8 mouse cellular contexts compared by ENCODE assay signal in the genomic region with DNA sequence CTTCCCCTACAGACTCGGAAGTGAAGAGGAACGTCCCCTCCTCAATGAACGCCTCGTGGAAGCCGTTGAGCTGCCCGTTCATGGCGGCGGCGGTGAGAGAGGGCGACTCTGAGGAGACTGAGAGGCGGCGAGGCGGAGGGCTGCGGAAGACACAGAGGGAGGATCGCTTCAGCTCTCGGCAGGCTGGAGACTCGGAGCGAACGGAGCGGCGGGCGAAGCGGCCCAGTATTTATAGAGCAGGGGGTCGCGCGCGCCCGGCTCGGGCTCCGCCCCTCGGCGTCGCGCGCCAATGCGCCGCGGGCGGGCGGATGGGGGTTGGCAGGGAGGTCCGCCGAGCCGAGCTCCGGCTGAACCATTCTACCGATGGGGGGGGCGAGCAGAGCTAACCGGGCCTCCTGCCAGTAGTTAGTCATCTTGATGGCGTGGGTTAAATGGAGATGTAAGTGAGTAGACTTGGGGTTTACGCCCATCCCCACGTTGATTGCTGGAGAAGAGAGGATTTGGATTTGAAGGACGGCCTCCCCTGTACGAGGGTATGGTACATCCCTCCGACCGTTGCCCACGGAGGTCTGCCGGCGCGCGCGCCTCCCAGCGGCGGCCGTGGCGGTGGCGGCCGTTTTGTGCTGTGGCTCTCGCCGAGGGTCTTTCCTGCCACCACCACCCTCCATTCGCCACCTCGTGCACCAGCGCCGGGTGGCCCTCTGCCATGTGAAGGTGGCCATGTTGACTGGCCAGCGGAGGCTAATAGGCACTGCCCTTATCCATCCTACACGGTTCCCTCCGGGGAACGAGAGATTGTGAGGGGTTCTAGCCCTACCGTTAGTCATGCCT. TPM values are rescaled to one million over a fixed set of nuclear protein-coding genes. Genes with fewer than 3 reads are reported as not detected.
DNase-seq lines count a peak whose midpoint lies in the region; ATAC-seq and TF ChIP-seq lines count a peak whose summit lies in the region.

A gene (minus strand): TSS at position 204 of the 831 bp plus-strand sequence.

- H3K27ac ChIP-seq in forebrain, embryonic 14.5 days (ENCODE audit: low read depth, low read length) = peak within 1 kb of the TSS; percentile 99

- peak within 1 kb of the TSS; percentile 88 for H3K4me2 ChIP-seq in forebrain, embryonic 14.5 days (ENCODE audit: low read length)

- DNase-seq in ES-CJ7 (ENCODE audit: low read depth, low spot score) = peak; percentile 96
- peak; percentile 94 for DNase-seq in cerebellum, adult 11 months
- DNase-seq in forebrain, embryonic 14.5 days (ENCODE audit: low spot score) = peak; percentile 97
- DNase-seq in heart, postnatal 14 days = peak; percentile 96 to 97
- peak; percentile 95 to 98 for DNase-seq in layer of hippocampus, adult 18-20 months (ENCODE audit: low spot score in 2 of 2)
- peak; percentile 96 for DNase-seq in lung, adult 2 months
- DNase-seq in thymus, adult 18-20 months = peak; percentile 87 to 88

- under 1% methylated on average over 75 of the region's 77 CpGs for WGBS in forebrain, embryonic 14.5 days
- WGBS in lung, adult 2 months = under 1% methylated on average over 77 of the region's 77 CpGs

- peak within 1 kb of the TSS; percentile 99 for H3K4me3 ChIP-seq in forebrain, embryonic 14.5 days (ENCODE audit: low read depth, low read length)
- H3K4me3 ChIP-seq in lung, adult 2 months (replicated peaks; ENCODE audit: extremely low read depth, low read depth, low read length) = peak within 1 kb of the TSS; percentile 100

- H3K4me1 ChIP-seq in forebrain, embryonic 14.5 days (ENCODE audit: control insufficient read depth, insufficient read depth, low read length) = peaks cover 19% of the 10 kb centered on the region
- H3K4me1 ChIP-seq in lung, adult 2 months (ENCODE audit: control insufficient read depth, insufficient read depth, low read length) = peaks cover 10% of the 10 kb centered on the region

- no peaks in the 10 kb centered on the region for H3K27me3 ChIP-seq in forebrain, embryonic 14.5 days (replicated peaks; ENCODE audit: control insufficient read depth, insufficient read depth, low read length)

- H3K9ac ChIP-seq in forebrain, embryonic 14.5 days (ENCODE audit: low read length) = peak within 1 kb of the TSS; percentile 100

- TF ChIP-seq POLR2A in lung, adult 2 months (IDR thresholded peaks at IDR 0.05; ENCODE audit: borderline replicate concordance, extremely low read depth, low read depth, low read length) = peak; percentile 99

- intact Hi-C loops in heart, postnatal 14 days (cut with DNase I) = loop anchor here (2.0 to 5.0 kb wide), 4 partner anchors 38 to 95 kb away; no protein-coding TSS in a partner anchor

- peaks cover 30% of the 10 kb centered on the region for H3K36me3 ChIP-seq in forebrain, embryonic 14.5 days (ENCODE audit: control insufficient read depth, insufficient read depth, low read length)

- ATAC-seq in forebrain, embryonic 14.5 days = peak; percentile 91
- peak; percentile 65 for ATAC-seq in neutrophil, adult 5-6 weeks (ENCODE audit: extremely low read depth, insufficient number of reproducible peaks, low FRiP score, poor library complexity, severe bottlenecking)

- peak; percentile 32; the same call in 1 of the 2 replicates for TF ChIP-seq CTCF in lung, adult 2 months (IDR thresholded peaks at IDR 0.05; ENCODE audit: insufficient read depth, low read length)

- H3K9me3 ChIP-seq in forebrain, embryonic 14.5 days (replicated peaks; ENCODE audit: control insufficient read depth, low read length) = no peaks in the 10 kb centered on the region

RNA-seq across cellular contexts. Expression of the gene that starts here (rescaled TPM):
- polyA plus RNA-seq in forebrain, embryonic 14.5 days (2014; fragmentation: Nextera tagmentation; extraction: Ambion mirVana) = 348 and 370 TPM in 2 replicates
- total RNA-seq in heart, postnatal 14 days (2021) = 100 to 1,000 TPM; 186 to 202 TPM
- 100 to 1,000 TPM; 193 to 211 TPM for total RNA-seq in layer of hippocampus, adult 18-20 months (2021)
- 90.3 and 94.6 TPM in 2 replicates for polyA plus RNA-seq in lung, adult 2 months (2012; rRNA removed)
- 159 and 167 TPM in 2 replicates for total RNA-seq in neutrophil, adult 5-6 weeks (2017)

Comparison
In these comparisons a context has a peak if more than half of its experiments do, and no peak if none do; other contexts are left out.
1. Peak in every context shown above with its lines: DNase-seq, ATAC-seq, H3K4me3 ChIP-seq and H3K27ac ChIP-seq.